Mouse (Mus musculus): ENCODE data around the gene Tirap. TPM values are rescaled to one million over a fixed set of nuclear protein-coding genes. Genes with fewer than 3 reads are reported as not detected.

Tirap gene
- polyA plus RNA-seq (2014; fragmentation: Illumina TruSeq; extraction: RNeasy Lipid Tissue Mini Kit (QIAGEN cat#74804); ENCODE audit: low replicate concordance): 9.1 TPM

DNA sequence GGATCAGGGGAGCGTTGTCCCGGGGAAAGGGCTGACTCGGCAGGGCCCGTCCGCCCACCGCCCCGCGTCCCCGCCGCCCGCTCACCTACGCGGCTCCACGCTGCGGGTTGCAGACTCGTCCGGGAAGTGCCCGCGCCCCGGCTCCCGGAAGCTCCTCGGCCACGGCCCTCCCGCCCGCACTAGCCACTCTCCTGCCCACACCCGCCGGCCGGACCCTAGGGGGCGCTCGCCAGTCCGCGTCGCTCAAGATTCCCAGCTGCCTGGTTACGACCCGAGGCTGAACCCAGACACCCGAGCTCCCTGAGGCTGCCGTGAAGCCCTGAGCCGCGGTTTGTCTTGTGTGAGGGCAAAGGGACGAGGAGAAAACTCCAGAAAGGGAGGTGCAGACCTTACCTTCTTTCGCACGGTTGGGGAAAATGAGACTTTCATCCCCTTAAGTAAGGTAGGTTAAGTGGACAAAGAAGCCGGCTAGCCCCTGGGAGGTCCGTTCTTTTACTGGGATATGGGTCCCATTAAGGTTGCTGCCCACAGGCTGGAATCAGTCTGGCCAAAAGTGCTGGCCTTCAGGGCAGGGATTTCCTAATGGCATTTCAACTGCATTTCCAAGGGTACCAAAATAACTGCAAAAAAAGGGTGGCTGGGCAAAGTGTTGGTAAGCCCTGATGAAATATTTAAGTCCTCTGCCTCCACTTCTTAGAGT lies at the start of gene Tirap, which contains the start of gene Srpr:
Tirap (minus strand) TSS at position 520 of the 700 bp plus-strand sequence.
Srpr (plus strand) TSS at position 404 of the 700 bp plus-strand sequence.

DNA sequence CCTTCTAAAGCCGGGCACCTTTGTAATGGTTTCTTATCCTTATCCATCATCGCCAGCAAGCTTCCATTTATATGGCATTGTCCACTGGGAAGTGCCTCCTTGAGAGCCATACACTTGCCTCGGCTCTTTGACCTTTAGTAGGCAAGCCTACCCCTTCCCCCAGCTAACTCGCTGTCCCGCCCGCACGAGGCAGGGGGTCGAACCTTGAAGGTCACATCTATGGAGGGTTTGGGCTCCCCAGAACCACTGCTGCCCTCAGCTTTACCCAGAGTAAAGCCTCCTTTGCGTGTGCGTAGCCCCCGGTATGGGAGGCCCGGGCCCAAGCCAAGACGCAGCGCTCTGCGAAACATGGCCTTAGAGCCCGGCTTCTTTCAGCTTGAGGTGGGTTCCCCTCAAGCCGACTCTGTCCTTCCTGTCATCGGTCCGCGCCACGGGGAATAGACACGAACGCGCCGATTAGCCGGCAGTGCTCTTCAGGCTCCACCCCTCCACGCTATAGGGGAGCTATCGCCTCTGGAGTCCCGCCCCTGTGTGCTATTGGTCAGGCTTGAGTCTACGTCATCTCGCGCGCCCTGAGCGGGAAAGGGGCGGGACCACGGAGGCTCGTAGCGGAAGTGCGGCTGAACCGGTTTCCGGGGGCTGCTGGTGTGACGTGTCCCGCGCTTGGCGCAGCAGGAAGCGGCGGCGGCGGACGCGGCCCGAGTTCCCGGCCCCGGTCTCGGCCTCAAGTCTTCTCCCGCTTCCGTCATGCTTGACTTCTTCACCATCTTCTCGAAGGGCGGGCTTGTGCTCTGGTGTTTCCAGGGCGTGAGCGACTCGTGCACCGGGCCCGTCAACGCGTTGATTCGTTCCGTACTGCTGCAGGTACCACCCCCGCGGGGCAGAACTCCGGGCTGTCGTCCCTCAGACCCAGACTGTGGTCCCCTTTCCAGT lies 10.7 kb upstream of the Tirap start, which contains the start of gene Foxred1:
Foxred1 (minus strand) TSS at position 514 of the 933 bp plus-strand sequence.

GRCm38 (mm10) chr9:35175251-35176123 lies 24.6 kb downstream of the Tirap start, which contains the start of gene Dcps:
Gene Dcps, minus strand, starts transcription at chr9:35176061.

Other genes starting within 250 kb of the Tirap start
- 1,339 TPM for gene St3gal4, start 81.0 kb downstream of the Tirap start, polyA plus RNA-seq (2014; fragmentation: Illumina TruSeq; extraction: RNeasy Lipid Tissue Mini Kit (QIAGEN cat#74804); ENCODE audit: low replicate concordance)
- 4.5 TPM for gene Dcps, start 24.2 kb downstream of the Tirap start, polyA plus RNA-seq (2014; fragmentation: Illumina TruSeq; extraction: RNeasy Lipid Tissue Mini Kit (QIAGEN cat#74804); ENCODE audit: low replicate concordance)
- 141 TPM for gene Srpr, start 116 bp downstream of the Tirap start, polyA plus RNA-seq (2014; fragmentation: Illumina TruSeq; extraction: RNeasy Lipid Tissue Mini Kit (QIAGEN cat#74804); ENCODE audit: low replicate concordance)
- gene Foxred1, start 10.8 kb upstream of the Tirap start, polyA plus RNA-seq (2014; fragmentation: Illumina TruSeq; extraction: RNeasy Lipid Tissue Mini Kit (QIAGEN cat#74804); ENCODE audit: low replicate concordance): 15.3 TPM
- 24.2 TPM for gene Fam118b, start 67.5 kb upstream of the Tirap start, polyA plus RNA-seq (2014; fragmentation: Illumina TruSeq; extraction: RNeasy Lipid Tissue Mini Kit (QIAGEN cat#74804); ENCODE audit: low replicate concordance)
- 1.7 TPM for gene Rpusd4, start 67.6 kb upstream of the Tirap start, polyA plus RNA-seq (2014; fragmentation: Illumina TruSeq; extraction: RNeasy Lipid Tissue Mini Kit (QIAGEN cat#74804); ENCODE audit: low replicate concordance)
- 3.2 TPM for gene Cdon, start 220.8 kb upstream of the Tirap start, polyA plus RNA-seq (2014; fragmentation: Illumina TruSeq; extraction: RNeasy Lipid Tissue Mini Kit (QIAGEN cat#74804); ENCODE audit: low replicate concordance)

Measured in small intestine, adult 10 weeks (tissue).